Mouse (Mus musculus) kidney, postnatal 0 days (tissue): ENCODE measurements around the gene Ndufs2. TPM values are rescaled to one million over a fixed set of nuclear protein-coding genes. Genes with fewer than 3 reads are reported as not detected.

Experiments used
- ATAC-seq: fragments of 200-750 bp; cut with Nextera tagmentation; replicated peaks from 2 replicates; pipeline ENCODE4 v1.8.0; 2017; ENCODE audit warnings: low read depth, moderate number of reproducible peaks, moderate TSS enrichment, moderate library complexity; ENCODE audit not compliant: low FRiP score
- DNase-seq: peaks from one replicate; pipeline ENCODE4 v3.0.0-alpha.2; 2016; ENCODE audit warnings: low spot score
- H3K27ac ChIP-seq: fragments of 300-500 bp; sonication (generic); 2 replicates; pipeline ENCODE4 v1.5.1; 2014; ENCODE audit warnings: mild to moderate bottlenecking
- H3K27me3 ChIP-seq: fragments of 300-500 bp; sonication (generic); 2 replicates; pipeline ENCODE4 v1.6.1; 2014; ENCODE audit warnings: low read length, mixed read lengths; ENCODE audit not compliant: insufficient read depth
- H3K36me3 ChIP-seq: fragments of 300-500 bp; sonication (generic); 2 replicates; pipeline ENCODE4 v1.6.1; 2014; ENCODE audit warnings: low read length, mixed read lengths; ENCODE audit not compliant: insufficient read depth
- H3K4me1 ChIP-seq: fragments of 300-500 bp; sonication (generic); replicated peaks from 2 replicates; pipeline ENCODE4 v1.6.1; 2014; ENCODE audit warnings: antibody characterized with exemption, low read length, mixed read lengths; ENCODE audit not compliant: insufficient read depth
- H3K4me2 ChIP-seq: fragments of 300-500 bp; sonication (generic); 2 replicates; pipeline ENCODE4 v1.6.1; 2014; ENCODE audit warnings: mild to moderate bottlenecking, low read length, moderate library complexity, mixed read lengths
- H3K4me3 ChIP-seq: fragments of 300-500 bp; sonication (generic); replicated peaks from 2 replicates; pipeline ENCODE4 v1.5.1; 2014; ENCODE audit warnings: low read depth, low read length
- H3K9ac ChIP-seq: fragments of 300-500 bp; sonication (generic); 2 replicates; pipeline ENCODE4 v1.6.1; 2014; ENCODE audit warnings: low read depth, low read length
- H3K9me3 ChIP-seq: fragments of 300-500 bp; sonication (generic); replicated peaks from 2 replicates; pipeline ENCODE4 v1.6.1; 2016; ENCODE audit warnings: low read length, inconsistent platforms, mixed read lengths
- CTCF ChIP-seq: IDR thresholded peaks from 2 replicates; pipeline ENCODE4 v1.5.1; 2016; ENCODE audit warnings: antibody characterized with exemption, low read depth, mild to moderate bottlenecking, moderate library complexity
- WGBS: fragments of 180-500 bp; shearing (Covaris S2); extraction: QIAGEN DNeasy Blood & Tissue Kit; methylation state at CpG from one replicate; pipeline ENCODE4 v1.1.7; 2014; 5-methylcytosine and 5-hydroxymethylcytosine counted together
- polyA plus RNA-seq: library from polyadenylated mRNA; unstranded; fragments of >200 nt; fragmentation: Nextera tagmentation; extraction: Ambion mirVana; gene quantifications from 2 replicates; pipeline ENCODE4 v1.2.1, GENCODE M21; 2015

Ndufs2 gene
- polyA plus RNA-seq, 1 experiment from 2014 or later: 375 TPM

GRCm38 (mm10) chr1:171268341-171268740 is 17.2 kb upstream of the Ndufs2 start:
- no peak overlapping the region for H3K4me2 ChIP-seq
- H3K9ac ChIP-seq: no peak overlapping the region
- H3K4me1 ChIP-seq: peaks cover 16% of the 10 kb centered on the region; the same call in 1 of the 2 replicates
- no peaks in the 10 kb centered on the region for H3K36me3 ChIP-seq
- ATAC-seq: no peak
- no peaks in the 10 kb centered on the region for H3K27me3 ChIP-seq
- no peak for DNase-seq
- 76% methylated on average over 1 of the region's 1 CpGs for WGBS
- no peak overlapping the region for H3K4me3 ChIP-seq
- no peaks in the 10 kb centered on the region for H3K9me3 ChIP-seq
- TF ChIP-seq CTCF: no peak
- H3K27ac ChIP-seq: no peak overlapping the region

DNA sequence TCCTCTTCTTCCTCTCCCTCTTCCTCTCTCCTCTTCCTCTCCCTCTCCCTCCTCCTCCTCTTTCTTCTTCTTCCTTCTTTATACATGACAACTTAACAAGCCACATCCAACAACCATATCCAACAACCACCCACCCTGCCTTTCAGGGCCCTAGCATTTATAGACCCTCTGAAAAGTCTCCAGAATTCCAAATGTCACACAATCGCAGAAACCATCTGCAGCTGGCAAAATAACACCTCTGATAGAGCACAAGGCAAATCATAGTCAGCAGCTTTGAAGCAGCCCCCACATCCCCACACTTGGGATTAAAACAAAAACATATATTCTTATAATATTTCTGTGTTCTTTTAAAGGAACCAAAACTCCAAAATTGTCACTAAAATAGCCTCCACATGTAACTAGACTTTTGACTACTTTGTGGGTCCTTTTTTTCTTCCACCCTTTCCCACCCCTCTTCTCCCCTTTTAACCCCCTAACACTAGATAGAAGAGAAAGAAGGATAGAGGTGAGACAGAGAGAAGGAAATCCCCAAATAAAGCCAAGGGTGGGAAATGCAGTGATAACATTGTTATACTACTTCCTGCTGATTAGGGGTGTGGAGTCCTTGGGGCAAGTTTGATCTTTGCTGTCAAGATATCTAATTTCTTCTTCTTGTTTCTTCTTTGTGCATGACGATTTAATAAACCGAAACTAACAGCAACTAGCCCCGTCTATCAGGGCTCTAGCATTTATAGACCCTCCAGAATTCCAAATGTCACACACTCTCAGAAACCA is 15.0 kb upstream of the Ndufs2 start:
- WGBS: 58% methylated on average over 4 of the region's 4 CpGs

GRCm38 (mm10) chr1:171263666-171264461 is 12.7 kb upstream of the Ndufs2 start:
- H3K36me3 ChIP-seq: 0 out of 2 replicates have a peak, but pooled peaks cover 3% of the 10 kb centered on the region
- H3K4me1 ChIP-seq: peaks cover 11% of the 10 kb centered on the region
- DNase-seq (peak; percentile 60), ATAC-seq (no peak)
- WGBS: 76% methylated on average over 3 of the region's 3 CpGs
- no peaks in the 10 kb centered on the region for H3K9me3 ChIP-seq
- no peak overlapping the region for H3K4me3 ChIP-seq
- peak overlapping the region; percentile 89 for H3K27ac ChIP-seq
- peak; percentile 53 for TF ChIP-seq CTCF
- no peak overlapping the region for H3K4me2 ChIP-seq
- H3K9ac ChIP-seq: no peak overlapping the region
- no peaks in the 10 kb centered on the region for H3K27me3 ChIP-seq

More for the DNA sequence above, 15.0 kb upstream of the Ndufs2 start:
- Histone ChIP-seq H3K4me2 (no peak overlapping the region), H3K27me3 (no peaks in the 10 kb centered on the region), H3K36me3 (no peaks in the 10 kb centered on the region), H3K4me1 (peaks cover 16% of the 10 kb centered on the region), H3K9me3 (no peaks in the 10 kb centered on the region), H3K27ac (no peak overlapping the region), H3K9ac (no peak overlapping the region), H3K4me3 (no peak overlapping the region)
- ATAC-seq: no peak
- no peak for TF ChIP-seq CTCF
- DNase-seq: no peak

DNA sequence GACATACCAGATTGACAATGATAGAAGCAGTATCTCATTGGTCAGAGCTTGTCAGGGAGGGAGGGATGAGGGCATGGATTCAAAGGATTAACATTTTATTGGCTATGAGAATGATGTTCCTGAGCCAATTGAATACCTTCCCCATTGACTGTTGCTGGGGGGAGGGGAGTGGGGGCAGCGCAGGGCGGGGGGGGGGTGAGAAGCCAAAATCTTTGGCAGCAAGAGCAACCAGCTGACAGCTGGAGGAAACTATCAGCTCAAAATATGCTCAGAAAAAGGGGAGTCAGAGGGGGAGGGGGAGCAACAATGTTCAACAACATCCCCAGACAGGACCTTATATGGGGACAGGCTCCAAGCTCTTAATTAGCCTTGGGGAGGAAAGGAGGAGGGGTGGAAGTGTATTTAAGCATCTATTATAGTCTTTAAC is 12.0 kb upstream of the Ndufs2 start:
- no peak for TF ChIP-seq CTCF
- WGBS: 0% methylated on average over 2 of the region's 2 CpGs
- H3K36me3 ChIP-seq: 0 out of 2 replicates have a peak, but pooled peaks cover 6% of the 10 kb centered on the region
- peaks cover 11% of the 10 kb centered on the region for H3K4me1 ChIP-seq
- H3K4me3 ChIP-seq: no peak overlapping the region; the same call in 1 of the 2 replicates
- ATAC-seq (peak; percentile 81), DNase-seq (peak; percentile 94)
- no peaks in the 10 kb centered on the region for H3K9me3 ChIP-seq
- H3K4me2 ChIP-seq: peak overlapping the region; percentile 46; the same call in 1 of the 2 replicates
- H3K9ac ChIP-seq: no peak overlapping the region
- no peaks in the 10 kb centered on the region for H3K27me3 ChIP-seq
- peak overlapping the region; percentile 89 for H3K27ac ChIP-seq

- H3K27ac ChIP-seq: peak overlapping the region; percentile 89
- H3K4me3 ChIP-seq: peak overlapping the region; percentile 16; the same call in 1 of the 2 replicates
- H3K9ac ChIP-seq: 0 out of 2 replicates have a peak overlapping the region, but pooled peaks have one; percentile 35
- no peak for TF ChIP-seq CTCF
- H3K36me3 ChIP-seq: 0 out of 2 replicates have a peak, but pooled peaks cover 6% of the 10 kb centered on the region
- whole genome bisulfite sequencing: 5% methylated on average over 8 of the region's 8 CpGs
- peaks cover 11% of the 10 kb centered on the region for H3K4me1 ChIP-seq
- DNase-seq (peak; percentile 95), ATAC-seq (peak; percentile 61)
- no peaks in the 10 kb centered on the region for H3K27me3 ChIP-seq
- H3K4me2 ChIP-seq: peak overlapping the region; percentile 46
- no peaks in the 10 kb centered on the region for H3K9me3 ChIP-seq
These were observed 11.5 kb upstream of the Ndufs2 start for GRCm38 (mm10) chr1:171262594-171263130.

DNA sequence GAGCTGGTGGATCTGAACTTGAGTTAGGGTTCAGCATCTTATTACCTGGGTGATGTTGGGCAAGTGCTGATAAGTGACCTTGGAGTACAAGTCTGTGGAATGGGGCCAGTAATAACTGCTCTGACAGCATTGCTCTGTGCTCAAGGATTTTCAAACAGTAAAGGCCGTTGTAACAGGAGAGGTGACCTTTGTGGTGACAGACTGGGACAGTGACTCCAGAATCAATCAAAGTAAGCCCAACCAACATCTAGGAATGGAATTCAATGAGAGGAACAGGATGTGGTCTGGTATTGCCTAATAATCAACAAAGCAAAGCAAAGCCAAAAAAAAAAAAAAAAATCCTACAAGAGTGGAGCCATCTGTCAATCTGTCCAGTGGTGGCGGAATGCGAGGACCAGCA is 9.1 kb upstream of the Ndufs2 start:
- DNase-seq (peak; percentile 48), ATAC-seq (no peak)
- 49% methylated on average over 3 of the region's 3 CpGs for WGBS
- Histone ChIP-seq H3K4me3 (no peak overlapping the region), H3K9ac (no peak overlapping the region), H3K9me3 (no peaks in the 10 kb centered on the region), H3K27me3 (no peaks in the 10 kb centered on the region), H3K4me2 (no peak overlapping the region), H3K4me1 (peaks cover 11% of the 10 kb centered on the region), H3K27ac (peak overlapping the region; percentile 1; the same call in 1 of the 2 replicates), H3K36me3 (0 out of 2 replicates have a peak, but pooled peaks cover 6% of the 10 kb centered on the region)
- no peak for TF ChIP-seq CTCF
